Mouse (Mus musculus): ENCODE data around the gene Ptpn11. TPM values are rescaled to one million over a fixed set of nuclear protein-coding genes. Genes with fewer than 3 reads are reported as not detected.

The Ptpn11 gene
- polyA plus RNA-seq, 1 experiment, result 17.3 TPM

DNA sequence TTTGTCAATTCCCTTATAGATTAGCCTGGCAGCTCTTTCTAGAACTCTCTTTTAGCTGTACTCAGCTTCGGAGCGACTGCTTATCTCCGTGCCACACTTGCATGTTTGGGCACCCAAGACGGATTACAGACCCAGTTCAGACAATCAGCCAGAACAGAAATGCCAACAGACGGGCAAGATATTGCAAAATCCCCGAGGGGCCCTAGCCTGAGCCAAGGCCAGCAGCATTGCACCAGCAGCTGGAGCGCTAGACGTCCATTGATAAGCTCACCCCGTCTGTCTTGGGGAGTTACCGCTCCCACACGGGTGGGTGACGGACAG is 24.9 kb upstream of the Ptpn11 start:
- 75% methylated on average over 12 of the region's 12 CpGs for WGBS
- Histone ChIP-seq H3K27me3 (ENCODE audit: control insufficient read depth, insufficient read depth, low read length) (no peaks in the 10 kb centered on the region), H3K36me3 (ENCODE audit: control insufficient read depth, insufficient read depth, low read length) (peaks cover 7% of the 10 kb centered on the region), H3K27ac (ENCODE audit: insufficient read depth, low read length) (peak overlapping the region; percentile 50; the same call in 1 of the 2 replicates), H3K4me3 (ENCODE audit: extremely low read depth, insufficient read depth, insufficient read length) (no peak overlapping the region), H3K4me1 (ENCODE audit: control insufficient read depth, insufficient read depth, insufficient read length) (no peaks in the 10 kb centered on the region; the same call in 1 of the 2 replicates)
- TF ChIP-seq CTCF (IDR thresholded peaks at IDR 0.05; ENCODE audit: extremely low read depth, insufficient read depth, insufficient read length, insufficient replicate concordance), result no peak
- no peak for TF ChIP-seq POLR2A (IDR thresholded peaks at IDR 0.05; ENCODE audit: low read depth, low read length)
- no peak for DNase-seq (ENCODE audit: low read depth in 1 of 2, low spot score in 2 of 2)

DNA sequence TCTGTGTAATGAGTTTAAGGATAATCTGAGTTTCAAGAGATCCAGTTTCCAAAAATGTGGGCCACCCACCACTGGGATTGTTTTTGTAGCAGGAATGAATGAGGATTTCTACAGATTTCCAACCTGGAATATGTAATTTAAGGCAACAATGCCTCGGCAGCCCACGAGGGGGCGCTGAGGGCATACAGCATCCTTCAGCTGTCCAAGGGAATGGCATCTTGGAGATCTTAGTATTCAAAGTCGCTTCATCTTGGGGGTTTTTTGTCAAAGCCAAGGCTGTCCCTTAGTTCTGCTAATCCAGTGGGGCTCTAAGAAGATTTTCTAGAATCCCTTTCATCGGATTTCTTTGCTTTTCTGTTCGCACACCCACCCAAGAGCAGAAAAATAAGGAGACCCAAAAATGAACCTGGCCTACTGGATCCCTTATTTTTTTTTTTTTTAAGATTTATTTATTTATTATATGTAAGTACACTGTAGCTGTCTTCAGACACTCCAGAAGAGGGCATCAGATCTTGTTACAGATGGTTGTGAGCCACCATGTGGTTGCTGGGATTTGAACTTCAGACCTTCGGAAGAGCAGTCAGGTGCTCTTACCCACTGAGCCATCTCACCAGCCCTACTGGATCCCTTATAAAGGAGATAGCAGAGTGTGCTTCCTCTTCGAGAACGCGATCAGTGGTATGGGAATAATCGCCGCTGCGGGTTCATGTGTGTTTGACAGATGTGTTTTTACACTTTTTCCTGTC is 24.4 kb upstream of the Ptpn11 start:
- Histone ChIP-seq H3K36me3 (ENCODE audit: control insufficient read depth, insufficient read depth, low read length) (peaks cover 12% of the 10 kb centered on the region), H3K27me3 (ENCODE audit: control insufficient read depth, insufficient read depth, low read length) (no peaks in the 10 kb centered on the region), H3K4me1 (ENCODE audit: control insufficient read depth, insufficient read depth, insufficient read length) (no peaks in the 10 kb centered on the region; the same call in 1 of the 2 replicates), H3K27ac (ENCODE audit: insufficient read depth, low read length) (peak overlapping the region; percentile 21; the same call in 1 of the 2 replicates), H3K4me3 (ENCODE audit: extremely low read depth, insufficient read depth, insufficient read length) (no peak overlapping the region)
- peak; percentile 91; the same call in 1 of the 2 replicates for TF ChIP-seq CTCF (IDR thresholded peaks at IDR 0.05; ENCODE audit: extremely low read depth, insufficient read depth, insufficient read length, insufficient replicate concordance)
- TF ChIP-seq POLR2A (IDR thresholded peaks at IDR 0.05; ENCODE audit: low read depth, low read length), result no peak
- DNase-seq (ENCODE audit: low read depth in 1 of 2, low spot score in 2 of 2), result peak in 1 of 2 experiments; percentile 46
- 43% methylated on average over 13 of the region's 13 CpGs for WGBS

DNA sequence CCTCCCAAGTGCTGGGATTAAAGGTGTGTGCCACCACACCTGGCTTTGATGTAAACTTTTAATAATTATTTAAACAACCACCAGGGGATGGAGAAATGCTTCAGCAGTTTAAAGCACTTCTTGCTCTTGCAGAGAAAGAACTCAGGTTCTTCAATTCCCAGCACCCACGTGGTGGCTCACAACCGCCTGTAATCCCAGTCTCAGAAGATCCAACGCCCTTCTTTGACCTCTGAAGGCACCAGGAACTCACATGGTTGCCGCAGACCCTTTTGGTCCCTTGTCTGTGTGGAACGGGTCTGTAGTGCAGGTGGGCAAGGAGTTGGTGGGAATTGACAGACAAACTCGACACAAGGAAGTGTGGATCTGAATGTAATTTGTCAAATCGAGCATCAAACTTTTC is 23.5 kb upstream of the Ptpn11 start:
- TF ChIP-seq POLR2A (IDR thresholded peaks at IDR 0.05; ENCODE audit: low read depth, low read length), result no peak
- no peak for TF ChIP-seq CTCF (IDR thresholded peaks at IDR 0.05; ENCODE audit: extremely low read depth, insufficient read depth, insufficient read length, insufficient replicate concordance)
- H3K27me3 ChIP-seq (ENCODE audit: control insufficient read depth, insufficient read depth, low read length), result no peaks in the 10 kb centered on the region
- peaks cover 18% of the 10 kb centered on the region for H3K36me3 ChIP-seq (ENCODE audit: control insufficient read depth, insufficient read depth, low read length)
- no peak overlapping the region for H3K4me3 ChIP-seq (ENCODE audit: extremely low read depth, insufficient read depth, insufficient read length)
- WGBS, result 43% methylated on average over 7 of the region's 7 CpGs
- no peak for DNase-seq (ENCODE audit: low read depth in 1 of 2, low spot score in 2 of 2)
- H3K27ac ChIP-seq (ENCODE audit: insufficient read depth, low read length), result no peak overlapping the region
- H3K4me1 ChIP-seq (ENCODE audit: control insufficient read depth, insufficient read depth, insufficient read length), result no peaks in the 10 kb centered on the region; the same call in 1 of the 2 replicates

DNA sequence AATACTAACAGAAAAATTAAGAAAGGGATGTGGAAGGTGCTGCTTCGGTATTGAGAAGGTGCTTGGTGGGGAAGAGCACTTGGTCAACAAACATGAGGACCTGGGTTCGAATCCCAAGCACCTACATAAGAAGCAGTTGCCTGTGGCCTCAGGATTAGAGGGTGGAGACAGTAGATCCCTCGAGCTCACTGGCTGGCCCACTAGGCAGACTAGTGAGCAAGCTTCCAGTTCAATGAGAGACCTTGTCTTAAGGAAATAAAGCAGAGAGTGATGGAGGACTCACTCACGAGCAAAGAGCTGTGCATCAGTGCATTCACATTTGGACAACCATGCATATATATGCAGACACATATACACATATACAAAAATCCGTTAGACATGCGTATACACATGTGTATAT is 20.9 kb upstream of the Ptpn11 start:
- H3K36me3 ChIP-seq (ENCODE audit: control insufficient read depth, insufficient read depth, low read length), result peaks cover 40% of the 10 kb centered on the region
- 91% methylated on average over 6 of the region's 6 CpGs for WGBS

DNA sequence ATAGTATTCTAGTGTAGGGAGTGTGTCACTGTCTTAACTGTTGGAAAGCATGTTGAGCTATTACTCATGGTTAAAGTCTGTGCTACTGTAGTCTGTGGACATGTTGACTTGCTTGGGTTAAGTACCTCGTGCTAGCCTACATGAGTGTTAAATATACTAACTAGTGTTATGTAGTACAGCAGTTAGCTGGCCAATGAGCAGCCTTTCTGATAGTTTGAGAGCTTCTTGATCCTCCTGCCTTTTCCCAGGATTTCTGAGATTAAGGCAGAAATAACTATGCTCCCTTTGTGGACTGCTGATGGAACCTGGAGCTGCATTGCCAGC is 19.4 kb upstream of the Ptpn11 start:
- H3K27ac ChIP-seq (ENCODE audit: insufficient read depth, low read length), result no peak overlapping the region
- H3K4me1 ChIP-seq (ENCODE audit: control insufficient read depth, insufficient read depth, insufficient read length), result peaks cover 4% of the 10 kb centered on the region; the same call in 1 of the 2 replicates
- TF ChIP-seq POLR2A (IDR thresholded peaks at IDR 0.05; ENCODE audit: low read depth, low read length) (no peak), CTCF (IDR thresholded peaks at IDR 0.05; ENCODE audit: extremely low read depth, insufficient read depth, insufficient read length, insufficient replicate concordance) (no peak)
- H3K27me3 ChIP-seq (ENCODE audit: control insufficient read depth, insufficient read depth, low read length), result no peaks in the 10 kb centered on the region
- WGBS, result 92% methylated on average over 1 of the region's 1 CpGs
- H3K4me3 ChIP-seq (ENCODE audit: extremely low read depth, insufficient read depth, insufficient read length), result no peak overlapping the region
- peaks cover 46% of the 10 kb centered on the region for H3K36me3 ChIP-seq (ENCODE audit: control insufficient read depth, insufficient read depth, low read length)
- DNase-seq (ENCODE audit: low read depth in 1 of 2, low spot score in 2 of 2), result no peak

More for the DNA sequence above, 20.9 kb upstream of the Ptpn11 start:
- H3K27me3 ChIP-seq (ENCODE audit: control insufficient read depth, insufficient read depth, low read length), result no peaks in the 10 kb centered on the region
- H3K4me1 ChIP-seq (ENCODE audit: control insufficient read depth, insufficient read depth, insufficient read length), result no peaks in the 10 kb centered on the region
- no peak for DNase-seq (ENCODE audit: low read depth in 1 of 2, low spot score in 2 of 2)
- no peak overlapping the region for H3K27ac ChIP-seq (ENCODE audit: insufficient read depth, low read length)
- H3K4me3 ChIP-seq (ENCODE audit: extremely low read depth, insufficient read depth, insufficient read length), result no peak overlapping the region
- no peak for TF ChIP-seq POLR2A (IDR thresholded peaks at IDR 0.05; ENCODE audit: low read depth, low read length)
- no peak for TF ChIP-seq CTCF (IDR thresholded peaks at IDR 0.05; ENCODE audit: extremely low read depth, insufficient read depth, insufficient read length, insufficient replicate concordance)

DNA sequence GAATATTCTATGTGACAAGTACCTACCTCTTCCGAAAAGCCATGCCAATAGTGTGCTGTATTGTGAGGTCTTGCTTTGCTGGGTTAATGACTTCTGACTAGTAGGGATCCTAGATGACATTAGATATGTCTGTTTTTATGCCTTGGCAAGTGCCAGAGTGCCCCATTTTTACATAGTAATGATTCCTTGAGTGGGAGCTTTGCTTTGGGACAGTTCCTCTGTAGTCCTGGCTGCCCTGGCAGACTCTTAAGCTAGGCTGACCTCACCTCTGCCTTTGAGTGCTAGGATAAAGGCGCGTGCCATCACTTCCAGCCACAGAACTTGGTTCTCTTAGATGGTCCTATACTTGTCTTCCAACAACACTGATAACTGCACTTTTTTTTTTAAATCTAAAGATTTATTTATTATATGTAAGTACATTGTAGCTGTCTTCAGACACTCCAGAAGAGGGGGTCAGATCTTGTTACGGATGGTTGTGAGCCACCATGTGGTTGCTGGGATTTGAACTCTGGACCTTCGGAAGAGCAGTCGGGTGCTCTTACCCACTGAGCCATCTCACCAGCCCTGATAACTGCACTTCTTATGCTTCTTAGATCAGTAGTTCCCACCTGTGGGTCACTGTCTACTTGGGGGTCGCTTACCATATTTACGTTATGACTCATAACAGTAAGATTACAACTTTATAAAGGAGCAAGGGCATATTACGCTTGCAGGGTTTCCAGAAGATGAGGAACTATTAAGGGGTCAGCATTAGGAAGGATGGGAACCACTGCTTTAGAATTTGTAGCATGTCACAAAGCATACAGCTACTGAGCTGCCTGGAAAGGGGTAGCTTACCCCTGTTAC is 18.8 kb upstream of the Ptpn11 start:
- TF ChIP-seq CTCF (IDR thresholded peaks at IDR 0.05; ENCODE audit: extremely low read depth, insufficient read depth, insufficient read length, insufficient replicate concordance) (no peak), POLR2A (IDR thresholded peaks at IDR 0.05; ENCODE audit: low read depth, low read length) (no peak)
- H3K27ac ChIP-seq (ENCODE audit: insufficient read depth, low read length), result no peak overlapping the region
- no peak overlapping the region for H3K4me3 ChIP-seq (ENCODE audit: extremely low read depth, insufficient read depth, insufficient read length)
- DNase-seq (ENCODE audit: low read depth in 1 of 2, low spot score in 2 of 2), result no peak
- H3K27me3 ChIP-seq (ENCODE audit: control insufficient read depth, insufficient read depth, low read length), result no peaks in the 10 kb centered on the region
- H3K4me1 ChIP-seq (ENCODE audit: control insufficient read depth, insufficient read depth, insufficient read length), result peaks cover 4% of the 10 kb centered on the region; the same call in 1 of the 2 replicates
- peaks cover 46% of the 10 kb centered on the region for H3K36me3 ChIP-seq (ENCODE audit: control insufficient read depth, insufficient read depth, low read length)
- 93% methylated on average over 9 of the region's 9 CpGs for WGBS

Data from spleen, adult 2 months (tissue).